ENCODE assay signal across 10 mouse cellular contexts in the genomic region with DNA sequence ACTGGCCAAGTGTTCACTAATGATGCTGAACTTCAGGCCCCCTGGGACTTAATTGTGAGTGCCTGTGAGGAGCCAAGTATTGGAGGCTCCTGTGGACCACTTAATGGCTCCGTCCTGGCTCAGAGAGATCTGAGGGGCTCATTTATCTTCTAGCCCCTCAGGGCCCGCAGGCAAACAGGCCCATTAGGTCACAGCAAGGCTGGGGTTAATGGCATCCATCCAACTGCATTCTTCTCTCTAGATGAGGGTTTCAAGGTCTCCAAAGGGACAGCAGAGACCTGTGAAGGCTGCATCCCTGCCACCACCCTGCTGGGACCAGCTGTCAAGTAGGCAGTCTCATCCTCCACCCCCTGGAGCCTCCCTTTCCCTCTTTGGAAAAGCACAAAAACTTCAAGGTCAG. TPM values are rescaled to one million over a fixed set of nuclear protein-coding genes. Genes with fewer than 3 reads are reported as not detected.
A peak's percentile ranks its signal among the peaks of the same experiment; 100 is the strongest.
DNase-seq lines count a peak whose midpoint lies in the region; ATAC-seq and TF ChIP-seq lines count a peak whose summit lies in the region.
"Had no signal": no experiment of that assay in that cellular context is flagged by ENCODE, and none has a peak within 500 bp of the region (broad histone marks: within the 10 kb centered on the region; RNA-seq: fewer than 3 reads in every experiment).

No protein-coding gene starts in this region.

- no peaks in the 10 kb centered on the region for H3K9me3 ChIP-seq in forebrain, embryonic 10.5 days
- H3K9me3 ChIP-seq in forebrain, postnatal 0 days (ENCODE audit: low read length), result no peaks in the 10 kb centered on the region
- H3K9me3 ChIP-seq in limb, embryonic 10.5 days (replicated peaks), result no peaks in the 10 kb centered on the region
- no peaks in the 10 kb centered on the region for H3K9me3 ChIP-seq in stomach, postnatal 0 days (ENCODE audit: control insufficient read depth, low read length)
- H3K9me3 ChIP-seq: liver, embryonic 15.5 days had no signal

- no peak overlapping the region for H3K9ac ChIP-seq in forebrain, postnatal 0 days
- peak overlapping the region; percentile 8; the same call in 1 of the 2 replicates for H3K9ac ChIP-seq in stomach, postnatal 0 days (ENCODE audit: low read length)
- H3K9ac ChIP-seq: liver, embryonic 15.5 days had no signal

- TF ChIP-seq POLR2A in spleen, adult 2 months (IDR thresholded peaks at IDR 0.05; ENCODE audit: low read depth, low read length), result no peak

- WGBS in forebrain, embryonic 10.5 days, result 52% methylated on average over 2 of the region's 2 CpGs
- 30% methylated on average over 2 of the region's 2 CpGs for WGBS in forebrain, postnatal 0 days
- WGBS in spleen, adult 2 months, result 95% methylated on average over 2 of the region's 2 CpGs
- 0% methylated on average over 2 of the region's 2 CpGs for WGBS in limb, embryonic 10.5 days
- 37% methylated on average over 2 of the region's 2 CpGs for WGBS in stomach, postnatal 0 days

- H3K4me2 ChIP-seq in forebrain, postnatal 0 days (ENCODE audit: low read depth), result no peak overlapping the region
- H3K4me2 ChIP-seq in stomach, postnatal 0 days (replicated peaks; ENCODE audit: low read depth), result no peak overlapping the region
- H3K4me2 ChIP-seq: liver, embryonic 15.5 days had no signal

- no peak for ATAC-seq in forebrain, postnatal 0 days
- ATAC-seq in stomach, postnatal 0 days (ENCODE audit: low FRiP score, low TSS enrichment), result no peak

- no peak for DNase-seq in forebrain, embryonic 10.5 days (ENCODE audit: extremely low spot score, low spot score)
- no peak for DNase-seq in forebrain, postnatal 0 days
- no peak for DNase-seq in spleen, adult 2 months (ENCODE audit: low read depth in 1 of 2, low spot score in 2 of 2)
- DNase-seq in spleen, postnatal 10 days (ENCODE audit: low spot score in 2 of 2), result no peak
- DNase-seq in limb, embryonic 10.5 days (ENCODE audit: low spot score), result no peak
- DNase-seq in stomach, postnatal 0 days (ENCODE audit: low spot score), result no peak
- no peak for DNase-seq in urinary bladder, postnatal 4 days (ENCODE audit: low spot score in 2 of 2)
- no peak for DNase-seq in urinary bladder, adult 18-20 months (ENCODE audit: low spot score in 2 of 2)

- H3K27me3 ChIP-seq in forebrain, embryonic 10.5 days (ENCODE audit: poor library complexity, severe bottlenecking), result peaks cover 5% of the 10 kb centered on the region; the same call in 1 of the 2 replicates
- no peaks in the 10 kb centered on the region for H3K27me3 ChIP-seq in forebrain, postnatal 0 days (ENCODE audit: insufficient read depth, low read length)
- no peaks in the 10 kb centered on the region for H3K27me3 ChIP-seq in spleen, adult 2 months (ENCODE audit: control insufficient read depth, insufficient read depth, low read length)
- peaks cover 8% of the 10 kb centered on the region for H3K27me3 ChIP-seq in limb, embryonic 10.5 days (ENCODE audit: low read depth, poor library complexity, severe bottlenecking)
- H3K27me3 ChIP-seq in stomach, postnatal 0 days (ENCODE audit: control insufficient read depth, insufficient read depth, low read length), result no peaks in the 10 kb centered on the region
- H3K27me3 ChIP-seq: liver, embryonic 15.5 days had no signal

- no peaks in the 10 kb centered on the region for H3K36me3 ChIP-seq in forebrain, embryonic 10.5 days (replicated peaks)
- H3K36me3 ChIP-seq in forebrain, postnatal 0 days (ENCODE audit: insufficient read depth), result no peaks in the 10 kb centered on the region
- no peaks in the 10 kb centered on the region for H3K36me3 ChIP-seq in spleen, adult 2 months (ENCODE audit: control insufficient read depth, insufficient read depth, low read length)
- H3K36me3 ChIP-seq in limb, embryonic 10.5 days, result no peaks in the 10 kb centered on the region
- H3K36me3 ChIP-seq in stomach, postnatal 0 days (ENCODE audit: control insufficient read depth, insufficient read depth, low read length), result no peaks in the 10 kb centered on the region
- H3K36me3 ChIP-seq: liver, embryonic 15.5 days had no signal

- H3K4me3 ChIP-seq in forebrain, embryonic 10.5 days, result no peak overlapping the region
- H3K4me3 ChIP-seq in forebrain, postnatal 0 days (ENCODE audit: low read depth, low read length), result no peak overlapping the region
- H3K4me3 ChIP-seq in spleen, adult 2 months (ENCODE audit: extremely low read depth, insufficient read depth, insufficient read length), result no peak overlapping the region
- no peak overlapping the region for H3K4me3 ChIP-seq in limb, embryonic 10.5 days
- no peak overlapping the region for H3K4me3 ChIP-seq in stomach, postnatal 0 days (ENCODE audit: low read depth, low read length)
- H3K4me3 ChIP-seq: liver, embryonic 15.5 days; myocyte had no signal

- no peak for TF ChIP-seq EP300 in stomach, postnatal 0 days (optimal IDR thresholded peaks at IDR 0.05)

- TF ChIP-seq CTCF in forebrain, postnatal 0 days (IDR thresholded peaks at IDR 0.05; ENCODE audit: low read depth), result no peak
- TF ChIP-seq CTCF in spleen, adult 2 months (IDR thresholded peaks at IDR 0.05; ENCODE audit: extremely low read depth, insufficient read depth, insufficient read length, insufficient replicate concordance), result no peak
- no peak for TF ChIP-seq CTCF in stomach, postnatal 0 days (IDR thresholded peaks at IDR 0.05; ENCODE audit: low read depth)

- H3K27ac ChIP-seq in forebrain, embryonic 10.5 days, result peak overlapping the region; percentile 62
- H3K27ac ChIP-seq in forebrain, postnatal 0 days (ENCODE audit: low read depth, low read length), result no peak overlapping the region
- H3K27ac ChIP-seq in spleen, adult 2 months (ENCODE audit: insufficient read depth, low read length), result 0 out of 2 replicates have a peak overlapping the region, but pooled peaks have one; percentile 8
- peak overlapping the region; percentile 36; the same call in 1 of the 2 replicates for H3K27ac ChIP-seq in limb, embryonic 10.5 days
- no peak overlapping the region for H3K27ac ChIP-seq in stomach, postnatal 0 days (replicated peaks)
- H3K27ac ChIP-seq: liver, embryonic 15.5 days had no signal

- H3K4me1 ChIP-seq in forebrain, embryonic 10.5 days, result peaks cover 47% of the 10 kb centered on the region
- peaks cover 7% of the 10 kb centered on the region; the same call in 1 of the 2 replicates for H3K4me1 ChIP-seq in forebrain, postnatal 0 days (ENCODE audit: insufficient read depth)
- H3K4me1 ChIP-seq in spleen, adult 2 months (ENCODE audit: control insufficient read depth, insufficient read depth, insufficient read length), result no peaks in the 10 kb centered on the region
- H3K4me1 ChIP-seq in limb, embryonic 10.5 days, result peaks cover 29% of the 10 kb centered on the region
- H3K4me1 ChIP-seq in stomach, postnatal 0 days (replicated peaks; ENCODE audit: control insufficient read depth, insufficient read depth), result no peaks in the 10 kb centered on the region
- H3K4me1 ChIP-seq: liver, embryonic 15.5 days had no signal

RNA-seq across cellular contexts. Expression of gene Cd5, which starts 19.1 kb away (rescaled TPM):
- not detected in 2 replicates for polyA plus RNA-seq in forebrain, embryonic 10.5 days (2016; fragmentation: Nextera tagmentation; extraction: Ambion mirVana)
- 0.10 TPM in 1 of 2 replicates, not detected in the other for total RNA-seq in forebrain, postnatal 0 days (2014; rRNA removed)
- 0.24 and 0.52 TPM in 2 replicates for polyA plus RNA-seq in forebrain, postnatal 0 days (2015; fragmentation: Nextera tagmentation; extraction: Ambion mirVana)
- polyA plus RNA-seq in spleen, adult 2 months (2012; rRNA removed), result 35.2 and 41.1 TPM in 2 replicates
- polyA plus RNA-seq in limb, embryonic 10.5 days (2016; fragmentation: Nextera tagmentation; extraction: Ambion mirVana), result 0.06 and 0.26 TPM in 2 replicates
- polyA plus RNA-seq in stomach, postnatal 0 days (2015; fragmentation: Nextera tagmentation; extraction: Ambion mirVana), result 1.6 and 1.8 TPM in 2 replicates
- polyA plus RNA-seq: liver, embryonic 15.5 days; myocyte had no signal

RNA-seq across cellular contexts. Expression of gene Vps37c, which starts 31.2 kb away (rescaled TPM):
- polyA plus RNA-seq in forebrain, embryonic 10.5 days (2016; fragmentation: Nextera tagmentation; extraction: Ambion mirVana), result 33.5 and 36.1 TPM in 2 replicates
- 27.9 and 29.0 TPM in 2 replicates for total RNA-seq in forebrain, postnatal 0 days (2014; rRNA removed)
- 34.5 TPM in 2 replicates for polyA plus RNA-seq in forebrain, postnatal 0 days (2015; fragmentation: Nextera tagmentation; extraction: Ambion mirVana)
- 19.7 and 22.0 TPM in 2 replicates for polyA plus RNA-seq in spleen, adult 2 months (2012; rRNA removed)
- 34.3 and 37.7 TPM in 2 replicates for polyA plus RNA-seq in limb, embryonic 10.5 days (2016; fragmentation: Nextera tagmentation; extraction: Ambion mirVana)
- polyA plus RNA-seq in stomach, postnatal 0 days (2015; fragmentation: Nextera tagmentation; extraction: Ambion mirVana), result 48.6 and 57.3 TPM in 2 replicates

RNA-seq across cellular contexts. Expression of gene Pga5, which starts 41.9 kb away (rescaled TPM):
- not detected in 2 replicates for polyA plus RNA-seq in forebrain, embryonic 10.5 days (2016; fragmentation: Nextera tagmentation; extraction: Ambion mirVana)
- not detected in 2 replicates for total RNA-seq in forebrain, postnatal 0 days (2014; rRNA removed)
- polyA plus RNA-seq in forebrain, postnatal 0 days (2015; fragmentation: Nextera tagmentation; extraction: Ambion mirVana), result not detected in 2 replicates
- polyA plus RNA-seq in spleen, adult 2 months (2012; rRNA removed), result not detected in 2 replicates
- polyA plus RNA-seq in limb, embryonic 10.5 days (2016; fragmentation: Nextera tagmentation; extraction: Ambion mirVana), result not detected in 2 replicates
- polyA plus RNA-seq in stomach, postnatal 0 days (2015; fragmentation: Nextera tagmentation; extraction: Ambion mirVana), result 22,358 and 23,362 TPM in 2 replicates
- polyA plus RNA-seq: liver, embryonic 15.5 days had no signal

Comparison
In these comparisons a context has a peak if more than half of its experiments do, and no peak if none do; other contexts are left out.
1. H3K27ac ChIP-seq: peak in forebrain, embryonic 10.5 days (single experiment), spleen, adult 2 months (single experiment) and limb, embryonic 10.5 days (single experiment); none in forebrain, postnatal 0 days (single experiment) and stomach, postnatal 0 days (single experiment).
2. RNA of gene Cd5, which starts 19.1 kb away (polyA plus RNA-seq): 35.2 to 41.1 TPM in spleen, adult 2 months; 1.6 to 1.8 TPM in stomach, postnatal 0 days, 0.24 to 0.52 TPM in forebrain, postnatal 0 days, 0.06 to 0.26 TPM in limb, embryonic 10.5 days and not detected in forebrain, embryonic 10.5 days; every median in the first group is over 10 times any median in the second.
3. RNA of gene Pga5, which starts 41.9 kb away (polyA plus RNA-seq): 22,358 to 23,362 TPM in stomach, postnatal 0 days; not detected in spleen, adult 2 months, not detected in forebrain, embryonic 10.5 days, not detected in forebrain, postnatal 0 days and not detected in limb, embryonic 10.5 days; every median in the first group is over 1,000 times any median in the second.